Mouse (Mus musculus) cerebellum, adult 9-10 months (tissue): Measurements from ENCODE around the gene Isl2.

ENCODE experiments used
- DNase-seq: peaks from one replicate; pipeline ENCODE4 v3.0.0; 2022

Isl2 gene

GRCm38 (mm10) chr9:55548871-55549270 is 10.4 kb downstream of the Isl2 start:
- DNase-seq, result no peak

GRCm38 (mm10) chr9:55549302-55549890 is 10.9 kb downstream of the Isl2 start:
- no peak for DNase-seq

GRCm38 (mm10) chr9:55554986-55555385 is 16.5 kb downstream of the Isl2 start:
- DNase-seq, result no peak

DNA sequence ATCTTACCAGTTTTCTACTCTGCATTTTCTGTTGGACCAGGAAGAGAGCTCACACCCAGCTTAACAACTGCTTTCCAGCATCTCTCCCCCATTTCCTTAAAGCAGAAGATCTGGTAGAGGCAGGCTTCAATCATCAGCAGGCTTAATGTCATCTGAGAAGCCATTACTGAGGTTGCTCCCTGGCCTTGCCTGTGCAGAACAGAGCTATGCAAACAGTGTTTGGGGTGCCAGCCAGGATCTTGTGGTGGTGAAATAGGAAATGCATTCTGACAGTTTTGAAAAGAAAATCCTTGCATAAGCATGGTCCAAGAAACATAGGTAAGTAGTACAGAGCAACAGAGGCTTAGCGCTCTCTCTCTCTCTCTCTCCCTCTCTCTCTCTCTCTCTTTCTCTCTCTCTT is 22.5 kb downstream of the Isl2 start:
- no peak for DNase-seq

GRCm38 (mm10) chr9:55568466-55569159 is 30.1 kb downstream of the Isl2 start:
- no peak for DNase-seq

DNA sequence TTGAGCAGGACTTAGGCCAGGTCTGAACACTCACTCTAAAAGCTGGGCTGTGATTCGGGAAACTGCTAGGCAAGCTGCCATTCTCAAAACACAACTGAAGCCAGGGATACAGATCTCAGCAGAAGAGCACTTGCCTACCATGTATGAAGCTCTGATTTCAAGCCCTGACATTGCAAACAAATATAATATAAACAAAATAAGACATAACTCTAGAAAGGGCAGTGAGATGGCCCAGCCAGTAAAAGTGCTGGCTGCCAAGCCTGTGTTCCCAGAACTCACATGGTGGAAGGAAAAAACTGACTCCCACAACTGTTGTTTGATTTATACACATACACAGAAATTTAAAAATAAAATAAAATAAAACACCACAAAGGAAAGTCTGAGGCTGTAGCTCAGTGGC is 32.6 kb downstream of the Isl2 start:
- no peak for DNase-seq

DNA sequence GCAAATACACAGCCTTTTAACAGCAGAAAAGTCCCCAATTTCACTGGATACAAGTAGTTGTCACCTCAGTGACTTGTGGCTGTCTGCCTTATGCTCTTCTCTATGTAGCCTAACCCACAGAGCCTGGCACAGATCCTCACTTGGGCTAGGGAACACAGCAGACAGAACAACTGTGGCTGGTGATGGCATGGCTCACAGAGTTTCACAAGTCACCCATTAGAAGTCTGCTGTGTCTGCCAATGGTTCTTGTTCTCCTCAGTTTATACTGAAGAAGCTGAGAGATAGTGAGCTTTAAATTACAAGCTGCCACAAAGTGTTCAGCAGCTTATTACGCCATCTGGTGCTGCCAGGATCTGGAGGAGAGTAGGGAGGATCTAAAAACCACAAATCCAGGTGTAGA is 38.1 kb downstream of the Isl2 start:
- no peak for DNase-seq

- no peak for DNase-seq
Observed at GRCm38 (mm10) chr9:55581414-55581813, 42.9 kb downstream of the Isl2 start.

DNA sequence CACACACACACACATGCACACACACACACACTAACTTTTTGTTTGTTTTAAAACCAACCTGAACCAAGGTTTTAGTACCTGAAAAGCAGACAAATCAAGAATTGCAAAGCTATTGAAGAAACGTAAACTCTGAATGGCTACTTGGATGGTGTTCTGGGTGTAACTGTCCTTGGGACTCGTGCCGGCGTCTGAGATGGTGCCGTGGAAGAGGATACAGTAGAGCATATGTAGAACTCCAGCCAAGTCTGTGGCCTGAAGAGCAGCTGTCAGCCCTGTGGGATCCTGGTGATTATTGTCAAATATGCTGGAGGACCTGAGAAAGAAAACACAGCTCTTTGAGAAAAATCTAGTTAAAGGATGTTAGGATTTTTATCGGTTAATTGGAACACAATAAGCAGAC is 47.7 kb downstream of the Isl2 start:
- peak; percentile 31 for DNase-seq
